Mouse (Mus musculus) layer of hippocampus, adult 18-20 months (tissue): ENCODE measurements at regions not wholly inside any gene's neighbourhood (a gene's known extent, or its start where the extent isn't known, plus 50 kb on each side); places are given as distances from the start of the nearest gene placed in this dataset.

Experiments
- DNase-seq, 2 experiments: peaks; one replicate each; pipeline ENCODE4 v3.0.0; 2022; ENCODE audit warnings: low spot score in 2 of 2

GRCm38 (mm10) chr14:102673724-102674123, 308.7 kb downstream of the Kctd12 start:
- DNase-seq = no peak

GRCm38 (mm10) chr14:102663240-102663639, 319.2 kb downstream of the Kctd12 start:
- peak in 1 of 2 experiments; percentile 15 for DNase-seq

GRCm38 (mm10) chr14:102660351-102660750, 322.1 kb downstream of the Kctd12 start:
- DNase-seq = no peak

GRCm38 (mm10) chr14:102656235-102656634, 326.2 kb downstream of the Kctd12 start:
- DNase-seq = no peak

GRCm38 (mm10) chr14:102629601-102630000, 352.8 kb downstream of the Kctd12 start:
- no peak for DNase-seq

- DNase-seq = no peak
Measured at GRCm38 (mm10) chr14:102621546-102621945, 360.9 kb downstream of the Kctd12 start.

- peak; percentile 5 to 58 for DNase-seq
Measured at GRCm38 (mm10) chr14:102619056-102619455, 363.4 kb downstream of the Kctd12 start.

GRCm38 (mm10) chr14:102615588-102616309, 366.7 kb downstream of the Kctd12 start:
- DNase-seq = no peak

- DNase-seq = no peak
Measured at GRCm38 (mm10) chr14:102606055-102606454, 376.4 kb downstream of the Kctd12 start.

- no peak for DNase-seq
Measured at GRCm38 (mm10) chr14:102594850-102595249, 387.6 kb downstream of the Kctd12 start.

- DNase-seq = no peak
Measured at GRCm38 (mm10) chr14:102553781-102554180, 428.7 kb downstream of the Kctd12 start.

GRCm38 (mm10) chr14:102552598-102552997, 429.8 kb downstream of the Kctd12 start:
- DNase-seq = no peak

GRCm38 (mm10) chr14:102524894-102525577, 457.4 kb downstream of the Kctd12 start:
- no peak for DNase-seq

- DNase-seq = peak in 1 of 2 experiments; percentile 8
Measured at GRCm38 (mm10) chr14:102516765-102517164, 465.7 kb downstream of the Kctd12 start.

GRCm38 (mm10) chr14:102514527-102514926, 467.9 kb downstream of the Kctd12 start:
- no peak for DNase-seq

- DNase-seq = no peak
Measured at GRCm38 (mm10) chr14:102512651-102513050, 469.8 kb downstream of the Kctd12 start.

- peak in 1 of 2 experiments; percentile 9 for DNase-seq
Measured at GRCm38 (mm10) chr14:102511691-102512383, 470.6 kb downstream of the Kctd12 start.

- DNase-seq = peak; percentile 7 to 73
Measured at GRCm38 (mm10) chr14:102510387-102510786, 472.1 kb downstream of the Kctd12 start.

GRCm38 (mm10) chr14:102505696-102506321, 476.6 kb downstream of the Kctd12 start:
- no peak for DNase-seq

- no peak for DNase-seq
Measured at GRCm38 (mm10) chr14:102497179-102497578, 485.3 kb downstream of the Kctd12 start.

GRCm38 (mm10) chr14:102492376-102492775, 490.1 kb downstream of the Kctd12 start:
- no peak for DNase-seq

- no peak for DNase-seq
Measured at GRCm38 (mm10) chr14:102491205-102491604, 491.2 kb downstream of the Kctd12 start.
